Mouse (Mus musculus) liver, adult 2 months (tissue): ENCODE measurements at regions not wholly inside any gene's neighbourhood (a gene's known extent, or its start where the extent isn't known, plus 50 kb on each side); places are given as distances from the start of the nearest gene placed in this dataset.

ENCODE experiments used
- DNase-seq: peaks from one replicate; pipeline ENCODE4 v3.0.0-alpha.2; 2011; ENCODE audit warnings: low read depth, low spot score; ENCODE audit errors: extremely low read depth
- H3K27ac ChIP-seq: fragments of 200-500 bp; replicated peaks from 2 replicates; pipeline ENCODE4 v1.5.1; 2012; ENCODE audit warnings: low read depth, mild to moderate bottlenecking, control low read depth, inconsistent platforms, low read length; ENCODE audit not compliant: insufficient read depth
- H3K27me3 ChIP-seq: fragments of 200-500 bp; 2 replicates; pipeline ENCODE4 v1.6.1; 2012; ENCODE audit warnings: mild to moderate bottlenecking, moderate library complexity, low read length, inconsistent platforms; ENCODE audit not compliant: control insufficient read depth, insufficient read depth
- H3K36me3 ChIP-seq: fragments of 200-500 bp; 2 replicates; pipeline ENCODE4 v1.6.1; 2012; ENCODE audit warnings: low read length, inconsistent platforms; ENCODE audit not compliant: control insufficient read depth, insufficient read depth
- H3K4me1 ChIP-seq: fragments of 200-500 bp; 2 replicates; pipeline ENCODE4 v1.6.1; 2011; ENCODE audit warnings: low read length; ENCODE audit not compliant: control insufficient read depth, insufficient read depth
- H3K4me3 ChIP-seq: fragments of 200-500 bp; 2 replicates; pipeline ENCODE4 v1.5.1; 2011; ENCODE audit warnings: low read depth, mild to moderate bottlenecking, control low read depth, low read length, moderate library complexity; ENCODE audit not compliant: insufficient read depth
- H3K79me2 ChIP-seq: fragments of 200-500 bp; 2 replicates; pipeline ENCODE4 v1.6.1; 2012; ENCODE audit warnings: inconsistent platforms, mild to moderate bottlenecking, low read length, moderate library complexity; ENCODE audit not compliant: control insufficient read depth, insufficient read depth
- H3K9ac ChIP-seq: fragments of 200-500 bp; 2 replicates; pipeline ENCODE4 v1.6.1; 2012; ENCODE audit warnings: low read depth, mild to moderate bottlenecking, control low read depth, inconsistent platforms, low read length
- CTCF ChIP-seq: fragments of 200-500 bp; IDR thresholded peaks from 2 replicates; pipeline ENCODE4 v1.5.1; 2011; ENCODE audit warnings: low read depth, low read length, control low read depth
- POLR2A ChIP-seq: fragments of 200-500 bp; IDR thresholded peaks from 2 replicates; pipeline ENCODE4 v1.6.1; 2011; ENCODE audit warnings: low read length, control low read depth; ENCODE audit not compliant: insufficient read depth; ENCODE audit errors: extremely low read depth
- WGBS: fragments of 180-500 bp; shearing (Covaris S2); methylation state at CpG from one replicate; pipeline ENCODE4 v1.1.7; 2018; 5-methylcytosine and 5-hydroxymethylcytosine counted together

DNA sequence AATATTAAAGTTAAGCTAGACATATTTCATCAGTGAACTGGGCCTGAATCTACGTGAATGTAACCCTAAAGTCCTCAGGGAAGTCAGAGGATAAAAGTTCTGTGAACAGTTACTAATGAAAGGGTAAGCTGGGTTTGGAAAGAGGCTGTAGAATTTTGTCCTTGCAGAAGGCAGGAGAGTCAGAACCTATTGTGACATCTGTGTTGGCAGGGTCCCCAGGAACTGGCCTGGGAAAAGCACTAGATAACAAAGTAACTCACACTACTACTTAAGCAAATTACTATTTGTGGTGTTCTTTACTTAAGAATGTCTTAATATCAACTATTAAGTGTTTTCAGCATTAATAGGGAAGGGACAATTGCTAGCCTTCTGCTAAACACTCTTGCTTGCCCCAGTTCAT is 320.5 kb downstream of the Fam198b start:
- 82% methylated on average over 1 of the region's 1 CpGs for WGBS
- TF ChIP-seq POLR2A (no peak), CTCF (no peak)
- Histone ChIP-seq H3K9ac (no peak overlapping the region), H3K4me3 (no peak overlapping the region), H3K79me2 (no peaks in the 10 kb centered on the region), H3K27ac (no peak overlapping the region), H3K27me3 (no peaks in the 10 kb centered on the region), H3K4me1 (no peaks in the 10 kb centered on the region), H3K36me3 (no peaks in the 10 kb centered on the region)
- DNase-seq, result peak; percentile 6

GRCm38 (mm10) chr3:80205351-80205750 is 321.0 kb downstream of the Fam198b start:
- Histone ChIP-seq H3K4me3 (no peak overlapping the region), H3K9ac (no peak overlapping the region), H3K27me3 (no peaks in the 10 kb centered on the region), H3K4me1 (no peaks in the 10 kb centered on the region), H3K79me2 (no peaks in the 10 kb centered on the region), H3K36me3 (no peaks in the 10 kb centered on the region), H3K27ac (no peak overlapping the region)
- DNase-seq, result no peak
- WGBS, result 77% methylated on average over 6 of the region's 6 CpGs
- TF ChIP-seq CTCF, result no peak
- no peak for TF ChIP-seq POLR2A

DNA sequence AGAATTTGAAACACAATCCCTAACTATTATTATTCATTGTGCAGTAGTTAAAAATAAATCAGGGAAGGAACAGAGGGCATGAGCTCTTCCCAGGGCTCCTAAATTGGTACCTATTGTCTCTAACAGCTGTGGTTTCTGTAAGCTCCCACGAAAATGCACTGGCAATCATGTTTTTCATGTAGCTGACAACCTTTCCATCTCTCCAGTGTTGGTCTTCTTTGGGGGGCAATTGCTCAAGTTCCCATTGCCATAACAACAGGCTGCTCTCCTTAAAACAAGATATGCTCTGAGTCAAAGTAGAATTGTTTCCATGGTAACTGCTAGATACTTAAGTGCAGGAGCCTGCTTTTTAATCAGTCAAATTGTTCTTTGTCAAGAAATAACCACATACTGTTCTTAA is 322.7 kb downstream of the Fam198b start:
- TF ChIP-seq CTCF (no peak), POLR2A (no peak)

GRCm38 (mm10) chr3:80208028-80208427 is 323.7 kb downstream of the Fam198b start:
- WGBS, result 90% methylated on average over 2 of the region's 2 CpGs
- H3K4me1 ChIP-seq, result no peaks in the 10 kb centered on the region
- TF ChIP-seq CTCF, result no peak
- no peak for TF ChIP-seq POLR2A
- H3K9ac ChIP-seq, result no peak overlapping the region
- DNase-seq, result no peak
- no peak overlapping the region for H3K4me3 ChIP-seq
- H3K27me3 ChIP-seq, result no peaks in the 10 kb centered on the region
- H3K27ac ChIP-seq, result no peak overlapping the region
- no peaks in the 10 kb centered on the region for H3K79me2 ChIP-seq
- no peaks in the 10 kb centered on the region for H3K36me3 ChIP-seq

More for the DNA sequence above, 322.7 kb downstream of the Fam198b start:
- Histone ChIP-seq H3K9ac (no peak overlapping the region), H3K4me3 (no peak overlapping the region), H3K27ac (no peak overlapping the region), H3K27me3 (no peaks in the 10 kb centered on the region), H3K79me2 (no peaks in the 10 kb centered on the region), H3K36me3 (no peaks in the 10 kb centered on the region), H3K4me1 (no peaks in the 10 kb centered on the region)
- no peak for DNase-seq
- 33% methylated on average over 1 of the region's 1 CpGs for WGBS

- H3K4me3 ChIP-seq, result no peak overlapping the region
- H3K79me2 ChIP-seq, result no peaks in the 10 kb centered on the region
- H3K9ac ChIP-seq, result no peak overlapping the region
- TF ChIP-seq POLR2A (no peak), CTCF (no peak)
- no peak overlapping the region for H3K27ac ChIP-seq
- H3K4me1 ChIP-seq, result no peaks in the 10 kb centered on the region
- no peaks in the 10 kb centered on the region for H3K36me3 ChIP-seq
- H3K27me3 ChIP-seq, result no peaks in the 10 kb centered on the region
- DNase-seq, result no peak
Observed at GRCm38 (mm10) chr3:80209596-80209995, 325.3 kb downstream of the Fam198b start.

- H3K4me3 ChIP-seq, result no peak overlapping the region
- TF ChIP-seq POLR2A (no peak), CTCF (no peak)
- no peaks in the 10 kb centered on the region for H3K36me3 ChIP-seq
- 74% methylated on average over 3 of the region's 3 CpGs for WGBS
- H3K4me1 ChIP-seq, result no peaks in the 10 kb centered on the region
- no peak for DNase-seq
- H3K27ac ChIP-seq, result no peak overlapping the region
- H3K27me3 ChIP-seq, result no peaks in the 10 kb centered on the region
- H3K9ac ChIP-seq, result no peak overlapping the region
- H3K79me2 ChIP-seq, result no peaks in the 10 kb centered on the region
Observed at GRCm38 (mm10) chr3:80211323-80212109, 327.2 kb downstream of the Fam198b start.
